33 mouse cellular contexts compared by ENCODE assay signal in the genomic region with DNA sequence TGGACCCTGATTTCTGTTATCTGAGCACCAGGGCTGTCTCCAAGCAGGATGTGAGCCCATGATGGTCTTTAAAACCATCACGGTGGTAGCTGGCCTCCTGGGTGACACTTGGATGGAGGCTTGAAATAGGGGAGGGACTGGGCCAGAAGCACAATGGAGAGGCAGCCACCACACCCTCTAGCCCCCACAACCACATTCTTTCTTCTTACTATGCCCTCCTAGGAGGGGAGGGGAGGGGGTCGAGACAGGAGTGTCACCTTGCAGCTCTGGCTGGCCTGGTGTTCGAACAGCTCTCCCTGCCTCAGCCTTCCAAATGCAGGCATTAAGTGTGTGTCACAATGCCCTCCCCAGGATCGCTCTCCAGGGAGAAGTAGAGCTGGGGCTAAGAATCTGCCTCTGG. TPM values are rescaled to one million over a fixed set of nuclear protein-coding genes. Genes with fewer than 3 reads are reported as not detected.
DNase-seq lines count a peak whose midpoint lies in the region; ATAC-seq and TF ChIP-seq lines count a peak whose summit lies in the region.
"Had no signal": no experiment of that assay in that cellular context is flagged by ENCODE, and none has a peak within 500 bp of the region (broad histone marks: within the 10 kb centered on the region; RNA-seq: fewer than 3 reads in every experiment).

No protein-coding gene starts in this region.

- H3K9me3 ChIP-seq in erythroblast, embryonic 14.5 days (ENCODE audit: control insufficient read depth, low read length): no peaks in the 10 kb centered on the region
- H3K9me3 ChIP-seq in E14TG2a.4 (ENCODE audit: low read length): no peaks in the 10 kb centered on the region
- H3K9me3 ChIP-seq in liver, embryonic 14.5 days (ENCODE audit: control insufficient read depth, low read length): no peaks in the 10 kb centered on the region
- H3K9me3 ChIP-seq in lung, postnatal 0 days (ENCODE audit: low read length): no peaks in the 10 kb centered on the region
- H3K9me3 ChIP-seq: embryonic facial prominence, embryonic 13.5 days; forebrain, embryonic 12.5 days; hindbrain, embryonic 10.5 days; intestine, embryonic 15.5 days; limb, embryonic 15.5 days; midbrain, embryonic 10.5 days; neural tube, embryonic 12.5 days; stomach, embryonic 15.5 days had no signal

- no peak overlapping the region for H3K9ac ChIP-seq in liver, embryonic 14.5 days (replicated peaks)
- H3K9ac ChIP-seq in lung, postnatal 0 days (replicated peaks; ENCODE audit: low read depth): no peak overlapping the region
- H3K9ac ChIP-seq: embryonic facial prominence, embryonic 13.5 days; forebrain, embryonic 12.5 days; intestine, embryonic 15.5 days; limb, embryonic 15.5 days; neural tube, embryonic 12.5 days; stomach, embryonic 15.5 days had no signal

- 81% methylated on average over 4 of the region's 4 CpGs for WGBS in liver, embryonic 14.5 days (ENCODE audit: insufficient replicate concordance)
- WGBS in lung, postnatal 0 days: 68% methylated on average over 4 of the region's 4 CpGs

- TF ChIP-seq CTCF in E14TG2a.4 (conservative IDR thresholded peaks at IDR 0.05; ENCODE audit: low read length): no peak
- TF ChIP-seq CTCF in liver, embryonic 14.5 days (IDR thresholded peaks at IDR 0.05; ENCODE audit: low read depth): no peak
- no peak for TF ChIP-seq CTCF in lung, postnatal 0 days (IDR thresholded peaks at IDR 0.05)

- peak overlapping the region; percentile 68 for H3K4me3 ChIP-seq in erythroblast, embryonic 14.5 days (replicated peaks)
- peak overlapping the region; percentile 63 for H3K4me3 ChIP-seq in E14TG2a.4 (replicated peaks; ENCODE audit: low read length)
- H3K4me3 ChIP-seq in liver, embryonic 14.5 days (ENCODE audit: insufficient read depth in 1 of 2, low read depth in 2 of 2, low read length in 2 of 2): peak overlapping the region; percentile 1 to 97; a peak in 1 of 4 replicates
- no peak overlapping the region for H3K4me3 ChIP-seq in lung, postnatal 0 days (ENCODE audit: low read depth, low read length)
- H3K4me3 ChIP-seq: embryonic facial prominence, embryonic 13.5 days; forebrain, embryonic 12.5 days; hindbrain, embryonic 10.5 days; intestine, embryonic 15.5 days; layer of hippocampus, adult 2 months; limb, embryonic 15.5 days; midbrain, embryonic 10.5 days; myocyte; neural tube, embryonic 12.5 days; stomach, embryonic 15.5 days had no signal

- no peaks in the 10 kb centered on the region; the same call in 1 of the 2 replicates for H3K27me3 ChIP-seq in erythroblast, embryonic 14.5 days (ENCODE audit: control insufficient read depth)
- H3K27me3 ChIP-seq in E14TG2a.4 (ENCODE audit: insufficient read depth, low read length): no peaks in the 10 kb centered on the region
- H3K27me3 ChIP-seq in liver, embryonic 14.5 days (ENCODE audit: control insufficient read depth, insufficient read depth, low read length): no peaks in the 10 kb centered on the region
- H3K27me3 ChIP-seq in lung, postnatal 0 days (replicated peaks; ENCODE audit: insufficient read depth, low read length): no peaks in the 10 kb centered on the region
- H3K27me3 ChIP-seq: CH12.LX; embryonic facial prominence, embryonic 13.5 days; intestine, embryonic 15.5 days; limb, embryonic 15.5 days; stomach, embryonic 15.5 days had no signal

- H3K4me1 ChIP-seq in erythroblast, embryonic 14.5 days (ENCODE audit: control insufficient read depth): peaks cover 82% of the 10 kb centered on the region
- H3K4me1 ChIP-seq in E14TG2a.4 (replicated peaks; ENCODE audit: low read depth, low read length): peaks cover 88% of the 10 kb centered on the region
- peaks cover 11 to 34% of the 10 kb centered on the region in 2 experiments for H3K4me1 ChIP-seq in liver, embryonic 14.5 days (replicated peaks; ENCODE audit: control insufficient read depth in 2 of 2, insufficient read depth in 2 of 2, low read length in 1 of 2)
- H3K4me1 ChIP-seq in lung, postnatal 0 days (ENCODE audit: insufficient read depth, low read depth, low read length): peaks cover 5% of the 10 kb centered on the region; the same call in 1 of the 2 replicates

- peak; percentile 57 for DNase-seq in R1 (ENCODE audit: low read depth, low spot score)
- DNase-seq in liver, embryonic 14.5 days (ENCODE audit: low read depth in 3 of 3, low spot score in 3 of 3): no peak
- no peak for DNase-seq in lung, adult 18-20 months
- DNase-seq in lung, postnatal 0 days (ENCODE audit: low spot score): no peak
- DNase-seq in left cerebral cortex, adult 11 months (ENCODE audit: low spot score): no peak
- DNase-seq: adrenal gland, postnatal 10 days; cerebellum, adult 11 months; cerebellum, adult 9-10 months; gastrocnemius, postnatal 10 days; heart, postnatal 14 days; kidney, adult 2 months; kidney, postnatal 36 days; left cerebral cortex, postnatal 4 days had no signal

- no peak for TF ChIP-seq EP300 in liver, embryonic 14.5 days (IDR thresholded peaks at IDR 0.05; ENCODE audit: low read depth)
- no peak for TF ChIP-seq EP300 in lung, postnatal 0 days (IDR thresholded peaks at IDR 0.05)

- no peak overlapping the region for H3K27ac ChIP-seq in liver, embryonic 14.5 days
- H3K27ac ChIP-seq in lung, postnatal 0 days (ENCODE audit: low read length): no peak overlapping the region
- H3K27ac ChIP-seq: embryonic facial prominence, embryonic 13.5 days; forebrain, embryonic 12.5 days; limb, embryonic 15.5 days; neural tube, embryonic 12.5 days; stomach, embryonic 15.5 days had no signal

- H3K4me2 ChIP-seq in liver, embryonic 14.5 days (ENCODE audit: low read depth): peak overlapping the region; percentile 91
- no peak overlapping the region for H3K4me2 ChIP-seq in lung, postnatal 0 days (replicated peaks; ENCODE audit: low read depth, low read length)
- H3K4me2 ChIP-seq: embryonic facial prominence, embryonic 13.5 days; forebrain, embryonic 12.5 days; limb, embryonic 15.5 days; neural tube, embryonic 12.5 days; stomach, embryonic 15.5 days had no signal

- ATAC-seq in erythroblast, adult 5-6 weeks (replicated peaks; ENCODE audit: low FRiP score, poor library complexity, severe bottlenecking): no peak
- ATAC-seq in liver, embryonic 14.5 days (ENCODE audit: insufficient read depth): no peak
- no peak for ATAC-seq in lung, postnatal 0 days
- ATAC-seq: hindbrain, embryonic 16.5 days; intestine, embryonic 15.5 days; midbrain, embryonic 16.5 days had no signal

- peaks cover 81% of the 10 kb centered on the region for H3K36me3 ChIP-seq in erythroblast, embryonic 14.5 days (ENCODE audit: control insufficient read depth)
- peaks cover 67% of the 10 kb centered on the region for H3K36me3 ChIP-seq in E14TG2a.4 (ENCODE audit: insufficient read depth, low read length)
- H3K36me3 ChIP-seq in liver, embryonic 14.5 days (replicated peaks; ENCODE audit: control insufficient read depth, insufficient read depth, low read depth): peaks cover 66% of the 10 kb centered on the region
- H3K36me3 ChIP-seq in lung, postnatal 0 days (ENCODE audit: insufficient read depth, low read length): peaks cover 17% of the 10 kb centered on the region

RNA-seq across cellular contexts. Expression of gene Ucp2, which starts 4.3 kb away (rescaled TPM):
- polyA plus RNA-seq in erythroblast, embryonic 14.5 days (2012): 595 and 629 TPM in 2 replicates
- total RNA-seq in erythroblast, adult 5-6 weeks (2015; ENCODE audit: low replicate concordance): 1,034 and 1,242 TPM in 2 replicates
- 1,143 and 1,228 TPM in 2 replicates for total RNA-seq in erythroblast, adult 5-6 weeks (2017; ENCODE audit: low replicate concordance)
- polyA plus RNA-seq in liver, embryonic 14.5 days (2012; rRNA removed): 329 and 337 TPM in 2 replicates
- polyA plus RNA-seq in liver, embryonic 14.5 days (2014; fragmentation: Nextera tagmentation; extraction: Ambion mirVana): 556 and 628 TPM in 2 replicates
- polyA plus RNA-seq in lung, postnatal 0 days (2015; fragmentation: Nextera tagmentation; extraction: Ambion mirVana): 528 and 617 TPM in 2 replicates

RNA-seq across cellular contexts. Expression of gene Dnajb13, which starts 17.4 kb away (rescaled TPM):
- polyA plus RNA-seq in erythroblast, embryonic 14.5 days (2012): not detected in 2 replicates
- 1.5 TPM in 1 of 2 replicates, not detected in the other for total RNA-seq in erythroblast, adult 5-6 weeks (2015; ENCODE audit: low replicate concordance)
- 2.6 and 9.2 TPM in 2 replicates for total RNA-seq in erythroblast, adult 5-6 weeks (2017; ENCODE audit: low replicate concordance)
- 0.58 and 0.64 TPM in 2 replicates for polyA plus RNA-seq in liver, embryonic 14.5 days (2012; rRNA removed)
- 2.0 and 2.3 TPM in 2 replicates for polyA plus RNA-seq in liver, embryonic 14.5 days (2014; fragmentation: Nextera tagmentation; extraction: Ambion mirVana)
- polyA plus RNA-seq in lung, postnatal 0 days (2015; fragmentation: Nextera tagmentation; extraction: Ambion mirVana): 13.7 and 13.8 TPM in 2 replicates
- total RNA-seq: gastrocnemius, postnatal 10 days; heart, postnatal 14 days had no signal
- polyA plus RNA-seq: heart, embryonic 14.5 days had no signal

RNA-seq across cellular contexts. Expression of gene Ucp3, which starts 24.6 kb away (rescaled TPM):
- polyA plus RNA-seq in erythroblast, embryonic 14.5 days (2012): 0.02 TPM in 1 of 2 replicates, not detected in the other
- 0.42 TPM in 1 of 2 replicates, not detected in the other for total RNA-seq in erythroblast, adult 5-6 weeks (2015; ENCODE audit: low replicate concordance)
- total RNA-seq in erythroblast, adult 5-6 weeks (2017; ENCODE audit: low replicate concordance): 0.56 TPM in 1 of 2 replicates, not detected in the other
- polyA plus RNA-seq in liver, embryonic 14.5 days (2012; rRNA removed): 0.02 TPM in 1 of 2 replicates, not detected in the other
- not detected in 2 replicates for polyA plus RNA-seq in liver, embryonic 14.5 days (2014; fragmentation: Nextera tagmentation; extraction: Ambion mirVana)
- 0.08 and 0.15 TPM in 2 replicates for polyA plus RNA-seq in lung, postnatal 0 days (2015; fragmentation: Nextera tagmentation; extraction: Ambion mirVana)
- total RNA-seq: CH12.LX; common myeloid progenitor, adult 5-6 weeks had no signal
- polyA plus RNA-seq: C2C12; embryonic facial prominence, embryonic 13.5 days; forebrain, embryonic 12.5 days; intestine, embryonic 15.5 days; macrophage; midbrain, embryonic 10.5 days; midbrain, embryonic 16.5 days; neural tube, embryonic 12.5 days had no signal

RNA-seq across cellular contexts. Expression of gene Coa4, which starts 39.5 kb away (rescaled TPM):
- polyA plus RNA-seq in erythroblast, embryonic 14.5 days (2012): 0.60 and 0.96 TPM in 2 replicates
- 1.7 and 4.0 TPM in 2 replicates for total RNA-seq in erythroblast, adult 5-6 weeks (2015; ENCODE audit: low replicate concordance)
- 6.7 and 9.8 TPM in 2 replicates for total RNA-seq in erythroblast, adult 5-6 weeks (2017; ENCODE audit: low replicate concordance)
- polyA plus RNA-seq in liver, embryonic 14.5 days (2012; rRNA removed): 6.0 and 9.4 TPM in 2 replicates
- 13.9 and 14.7 TPM in 2 replicates for polyA plus RNA-seq in liver, embryonic 14.5 days (2014; fragmentation: Nextera tagmentation; extraction: Ambion mirVana)
- polyA plus RNA-seq in lung, postnatal 0 days (2015; fragmentation: Nextera tagmentation; extraction: Ambion mirVana): 17.0 and 18.2 TPM in 2 replicates
